Mouse (Mus musculus): Measurements from ENCODE around the gene Map9.

DNA sequence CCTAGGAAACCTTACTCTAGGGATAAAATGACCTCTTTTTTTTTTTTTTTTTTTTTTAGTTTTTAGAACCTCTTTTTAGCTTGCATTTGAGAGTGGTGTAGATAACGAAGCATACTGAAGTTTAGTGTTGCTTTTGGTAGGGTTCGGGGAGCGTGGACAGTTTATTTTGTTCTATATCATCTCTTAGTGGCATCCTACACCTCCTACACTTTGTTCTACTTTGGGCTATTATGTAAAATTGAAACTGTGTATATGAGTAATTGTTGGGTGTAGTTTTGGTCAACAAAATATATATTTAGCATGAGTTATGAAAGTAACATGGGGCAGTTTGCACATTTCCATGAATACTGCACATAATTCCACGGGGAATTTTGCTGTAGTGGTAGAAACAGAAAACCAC is 42.1 kb upstream of the Map9 start:
- TF ChIP-seq POLR2A (IDR thresholded peaks at IDR 0.05; ENCODE audit: control insufficient read depth, extremely low read depth, insufficient read depth, low read length, poor library complexity) (no peak), CTCF (IDR thresholded peaks at IDR 0.05; ENCODE audit: borderline replicate concordance, control insufficient read depth, extremely low read depth, insufficient read depth, low read length, poor library complexity) (no peak)

Data from thymus, adult 2 months (tissue).